Mouse (Mus musculus) activated CD4-positive, CD25-positive, alpha-beta regulatory T cell, adult 4 months (primary cell): ENCODE measurements around the gene Rpl37. TPM values are rescaled to one million over a fixed set of nuclear protein-coding genes. Genes with fewer than 3 reads are reported as not detected.

Source experiments
- ATAC-seq: one replicate; pipeline ENCODE4 v1.8.0; 2017
- polyA plus RNA-seq, 2 experiments: library from polyadenylated mRNA; unstranded; fragments of 100-300 nt; shearing (Covaris generic); gene quantifications; one replicate each; pipeline ENCODE4 v1.2.1; 2017

The Rpl37 gene
- polyA plus RNA-seq, 2 experiments from 2014 or later: 2,142 to 2,785 TPM

DNA sequence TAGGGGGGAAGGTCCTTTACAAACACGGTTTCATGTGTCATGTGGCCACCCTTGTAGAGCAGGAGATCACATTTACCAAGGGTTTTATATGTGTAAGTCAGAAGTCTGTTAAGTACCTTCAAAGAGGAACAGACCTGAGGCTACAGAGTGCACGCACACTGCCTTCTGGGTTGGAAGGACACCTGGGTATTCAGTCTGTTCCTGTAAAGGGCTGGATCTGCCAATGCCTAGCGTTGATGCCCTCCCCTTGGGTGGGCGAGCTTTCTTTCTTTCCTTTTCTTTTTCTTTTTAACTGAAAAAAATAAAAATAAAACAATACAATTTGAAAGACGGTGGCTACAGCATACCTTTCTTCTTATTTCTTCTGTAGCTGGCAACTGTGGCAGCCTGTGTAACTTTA lies 38.6 kb downstream of the Rpl37 start:
- ATAC-seq: no peak

DNA sequence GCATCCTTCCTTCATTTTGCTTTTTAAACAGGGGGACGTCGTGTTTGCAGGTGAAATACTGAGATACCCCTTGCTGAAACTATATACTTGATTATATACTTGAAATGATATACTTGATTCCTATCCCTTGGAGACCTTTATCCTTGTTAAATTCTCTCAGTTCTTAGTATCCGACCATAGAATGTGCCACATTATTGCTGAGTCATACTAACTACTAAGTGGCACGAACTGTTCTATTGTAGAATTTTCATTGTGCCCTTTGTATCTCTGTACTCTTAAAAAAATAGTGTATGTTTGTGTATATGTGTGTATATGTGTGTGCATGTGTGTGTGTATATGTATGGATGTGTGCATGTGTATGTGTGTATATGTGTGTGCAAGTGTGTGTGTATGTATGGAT lies 39.9 kb downstream of the Rpl37 start:
- ATAC-seq: no peak

DNA sequence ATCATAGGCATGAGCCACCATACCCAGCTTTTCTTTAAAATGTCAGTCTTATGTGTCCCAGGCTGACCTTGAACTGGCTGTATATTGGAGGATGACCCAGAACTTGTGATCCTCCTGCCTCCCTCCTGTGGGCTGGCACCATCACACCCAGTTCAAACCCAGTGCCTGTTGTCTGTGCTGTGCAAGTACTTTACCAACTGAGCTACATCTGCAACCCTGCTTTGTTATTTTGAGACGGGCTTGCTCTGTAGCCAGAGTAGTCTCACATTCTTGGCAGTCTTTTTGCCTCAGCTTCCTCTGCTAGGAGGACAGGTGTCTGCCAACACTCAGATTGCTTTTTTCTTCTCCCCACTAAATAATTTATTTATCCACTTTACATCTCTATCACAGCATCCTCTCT lies 40.9 kb downstream of the Rpl37 start:
- ATAC-seq: no peak

DNA sequence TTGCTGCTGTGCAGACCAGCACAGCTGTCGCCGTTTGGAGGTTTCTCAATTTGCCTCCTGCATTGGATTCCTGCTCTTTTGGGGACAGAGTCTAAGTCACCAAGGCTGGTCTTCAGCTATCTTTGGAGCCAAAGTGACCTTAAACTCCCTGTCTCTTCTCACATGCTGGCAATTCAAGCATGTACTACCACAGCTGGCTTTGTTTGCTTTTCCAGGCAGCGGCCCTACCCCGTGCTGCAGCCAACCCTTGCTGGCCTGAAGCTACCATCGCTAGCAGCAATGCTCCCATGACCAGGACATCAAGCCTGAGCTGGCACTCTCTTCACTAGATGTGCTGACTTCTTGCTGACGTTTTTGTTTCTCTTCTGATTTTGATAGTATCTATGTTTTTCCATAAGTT lies 42.4 kb downstream of the Rpl37 start:
- no peak for ATAC-seq

DNA sequence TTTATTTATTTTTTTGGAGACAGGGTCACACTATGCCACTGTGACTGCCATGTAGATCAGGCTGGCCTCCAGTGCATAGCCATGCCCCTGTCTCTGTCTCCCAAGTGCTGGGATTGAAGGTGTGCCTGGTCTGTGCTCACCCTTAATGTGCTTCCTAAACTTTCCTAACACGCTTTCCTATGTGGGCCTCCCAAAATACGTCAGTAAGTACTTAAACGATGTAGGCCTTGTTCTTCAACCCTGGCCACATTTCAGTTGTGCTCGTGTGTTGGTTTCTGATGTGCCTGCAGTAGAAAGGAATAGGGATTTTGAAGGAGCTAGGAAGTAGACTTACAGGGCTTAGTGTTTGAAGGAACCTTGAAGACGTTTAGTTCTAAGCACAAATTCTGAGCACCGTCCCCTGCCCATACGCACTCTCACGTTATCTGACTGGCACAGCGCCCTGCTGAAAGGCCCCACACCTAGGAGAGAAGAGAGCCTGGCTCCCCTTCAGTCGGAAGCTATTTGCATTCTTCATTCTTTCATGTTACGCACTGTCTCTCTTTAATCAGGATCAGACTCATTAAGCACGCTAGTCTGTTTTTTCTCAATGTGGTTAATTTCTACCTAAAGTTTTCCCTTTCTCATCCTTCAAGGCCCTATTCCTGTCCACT lies 48.8 kb downstream of the Rpl37 start:
- no peak for ATAC-seq

Other genes with a start within 250 kb of the Rpl37 start
- gene Mroh2b, start 217.9 kb upstream of the Rpl37 start, polyA plus RNA-seq: not detected
- not detected for gene C7, start 52.9 kb upstream of the Rpl37 start, polyA plus RNA-seq
- 10 to 100 TPM; 31.6 to 35.4 TPM for gene Card6, start 8.1 kb upstream of the Rpl37 start, polyA plus RNA-seq
- gene Prkaa1, start 27.2 kb downstream of the Rpl37 start, polyA plus RNA-seq: 10 to 100 TPM; 22.4 to 23.6 TPM
- gene Ttc33, start 68.9 kb downstream of the Rpl37 start, polyA plus RNA-seq: 10 to 100 TPM; 59.4 to 68.8 TPM
- gene Ptger4, start 127.5 kb downstream of the Rpl37 start, polyA plus RNA-seq: 10 to 100 TPM; 33.9 to 36.7 TPM